Mouse (Mus musculus): ENCODE measurements around the gene A630023A22Rik. TPM values are rescaled to one million over a fixed set of nuclear protein-coding genes. Genes with fewer than 3 reads are reported as not detected.

The A630023A22Rik gene
- 13.5 and 14.8 TPM in 2 replicates for polyA plus RNA-seq (2012; rRNA removed)

- TF ChIP-seq CTCF (IDR thresholded peaks at IDR 0.05; ENCODE audit: control insufficient read depth, insufficient read depth, insufficient replicate concordance, low read depth, low read length) = no peak
- no peak for TF ChIP-seq POLR2A (IDR thresholded peaks at IDR 0.05; ENCODE audit: control insufficient read depth, low read depth, low read length)
- Histone ChIP-seq H3K4me1 (ENCODE audit: control insufficient read depth, insufficient read depth, low read length) (peaks cover 2% of the 10 kb centered on the region; the same call in 1 of the 2 replicates), H3K27me3 (ENCODE audit: control insufficient read depth, insufficient read depth, low read length) (no peaks in the 10 kb centered on the region)
These were observed at the start of gene A630023A22Rik for GRCm38 (mm10) chr14:34102601-34103000. A630023A22Rik (minus strand) TSS chr14:34102754.

GRCm38 (mm10) chr14:34152342-34152741, 49.8 kb upstream of the A630023A22Rik start, which contains the start of gene Npy4r:
Npy4r (minus strand) TSS chr14:34152489.
- H3K27ac ChIP-seq (ENCODE audit: control insufficient read depth, insufficient read depth, low read depth, low read length) = no peak within 1 kb of the TSS
- H3K4me1 ChIP-seq (ENCODE audit: control insufficient read depth, insufficient read depth, low read length) = no peaks in the 10 kb centered on the region
- TF ChIP-seq CTCF (IDR thresholded peaks at IDR 0.05; ENCODE audit: control insufficient read depth, insufficient read depth, insufficient replicate concordance, low read depth, low read length) (no peak), POLR2A (IDR thresholded peaks at IDR 0.05; ENCODE audit: control insufficient read depth, low read depth, low read length) (no peak)
- no peak within 1 kb of the TSS for H3K4me3 ChIP-seq (ENCODE audit: control insufficient read depth, low read depth, low read length)
- no peaks in the 10 kb centered on the region for H3K27me3 ChIP-seq (ENCODE audit: control insufficient read depth, insufficient read depth, low read length)
- H3K36me3 ChIP-seq (ENCODE audit: control insufficient read depth, insufficient read depth, low read length) = no peaks in the 10 kb centered on the region

More at GRCm38 (mm10) chr14:34102601-34103000, at the start of gene A630023A22Rik:
- Histone ChIP-seq H3K4me3 (ENCODE audit: control insufficient read depth, low read depth, low read length) (no peak within 1 kb of the TSS), H3K27ac (ENCODE audit: control insufficient read depth, insufficient read depth, low read depth, low read length) (no peak within 1 kb of the TSS), H3K36me3 (ENCODE audit: control insufficient read depth, insufficient read depth, low read length) (no peaks in the 10 kb centered on the region)

- Histone ChIP-seq H3K4me3 (ENCODE audit: control insufficient read depth, low read depth, low read length) (peak overlapping the region; percentile 76), H3K4me1 (ENCODE audit: control insufficient read depth, insufficient read depth, low read length) (no peaks in the 10 kb centered on the region), H3K27ac (ENCODE audit: control insufficient read depth, insufficient read depth, low read depth, low read length) (no peak overlapping the region), H3K36me3 (ENCODE audit: control insufficient read depth, insufficient read depth, low read length) (no peaks in the 10 kb centered on the region), H3K27me3 (ENCODE audit: control insufficient read depth, insufficient read depth, low read length) (no peaks in the 10 kb centered on the region)
- TF ChIP-seq POLR2A (IDR thresholded peaks at IDR 0.05; ENCODE audit: control insufficient read depth, low read depth, low read length) = no peak
- no peak for TF ChIP-seq CTCF (IDR thresholded peaks at IDR 0.05; ENCODE audit: control insufficient read depth, insufficient read depth, insufficient replicate concordance, low read depth, low read length)
These were observed 40.4 kb upstream of the A630023A22Rik start for GRCm38 (mm10) chr14:34142915-34143314.

- TF ChIP-seq POLR2A (IDR thresholded peaks at IDR 0.05; ENCODE audit: control insufficient read depth, low read depth, low read length) (no peak), CTCF (IDR thresholded peaks at IDR 0.05; ENCODE audit: control insufficient read depth, insufficient read depth, insufficient replicate concordance, low read depth, low read length) (no peak)
- Histone ChIP-seq H3K4me3 (ENCODE audit: control insufficient read depth, low read depth, low read length) (no peak overlapping the region), H3K27ac (ENCODE audit: control insufficient read depth, insufficient read depth, low read depth, low read length) (no peak overlapping the region), H3K36me3 (ENCODE audit: control insufficient read depth, insufficient read depth, low read length) (no peaks in the 10 kb centered on the region), H3K4me1 (ENCODE audit: control insufficient read depth, insufficient read depth, low read length) (no peaks in the 10 kb centered on the region), H3K27me3 (ENCODE audit: control insufficient read depth, insufficient read depth, low read length) (no peaks in the 10 kb centered on the region)
These were observed 39.8 kb upstream of the A630023A22Rik start for GRCm38 (mm10) chr14:34142316-34142715.

GRCm38 (mm10) chr14:34139671-34140664, 37.4 kb upstream of the A630023A22Rik start:
- no peak for TF ChIP-seq POLR2A (IDR thresholded peaks at IDR 0.05; ENCODE audit: control insufficient read depth, low read depth, low read length)
- no peak for TF ChIP-seq CTCF (IDR thresholded peaks at IDR 0.05; ENCODE audit: control insufficient read depth, insufficient read depth, insufficient replicate concordance, low read depth, low read length)

GRCm38 (mm10) chr14:34135391-34135790, 32.8 kb upstream of the A630023A22Rik start:
- no peaks in the 10 kb centered on the region for H3K4me1 ChIP-seq (ENCODE audit: control insufficient read depth, insufficient read depth, low read length)
- H3K36me3 ChIP-seq (ENCODE audit: control insufficient read depth, insufficient read depth, low read length) = no peaks in the 10 kb centered on the region
- no peaks in the 10 kb centered on the region for H3K27me3 ChIP-seq (ENCODE audit: control insufficient read depth, insufficient read depth, low read length)
- no peak overlapping the region for H3K27ac ChIP-seq (ENCODE audit: control insufficient read depth, insufficient read depth, low read depth, low read length)
- TF ChIP-seq POLR2A (IDR thresholded peaks at IDR 0.05; ENCODE audit: control insufficient read depth, low read depth, low read length) (no peak), CTCF (IDR thresholded peaks at IDR 0.05; ENCODE audit: control insufficient read depth, insufficient read depth, insufficient replicate concordance, low read depth, low read length) (no peak)
- H3K4me3 ChIP-seq (ENCODE audit: control insufficient read depth, low read depth, low read length) = no peak overlapping the region

More at GRCm38 (mm10) chr14:34139671-34140664, 37.4 kb upstream of the A630023A22Rik start:
- Histone ChIP-seq H3K27me3 (ENCODE audit: control insufficient read depth, insufficient read depth, low read length) (no peaks in the 10 kb centered on the region), H3K36me3 (ENCODE audit: control insufficient read depth, insufficient read depth, low read length) (no peaks in the 10 kb centered on the region), H3K4me3 (ENCODE audit: control insufficient read depth, low read depth, low read length) (no peak overlapping the region), H3K4me1 (ENCODE audit: control insufficient read depth, insufficient read depth, low read length) (no peaks in the 10 kb centered on the region), H3K27ac (ENCODE audit: control insufficient read depth, insufficient read depth, low read depth, low read length) (no peak overlapping the region)

- Histone ChIP-seq H3K4me1 (ENCODE audit: control insufficient read depth, insufficient read depth, low read length) (no peaks in the 10 kb centered on the region), H3K4me3 (ENCODE audit: control insufficient read depth, low read depth, low read length) (no peak overlapping the region), H3K36me3 (ENCODE audit: control insufficient read depth, insufficient read depth, low read length) (no peaks in the 10 kb centered on the region), H3K27ac (ENCODE audit: control insufficient read depth, insufficient read depth, low read depth, low read length) (no peak overlapping the region), H3K27me3 (ENCODE audit: control insufficient read depth, insufficient read depth, low read length) (no peaks in the 10 kb centered on the region)
- TF ChIP-seq CTCF (IDR thresholded peaks at IDR 0.05; ENCODE audit: control insufficient read depth, insufficient read depth, insufficient replicate concordance, low read depth, low read length) (no peak), POLR2A (IDR thresholded peaks at IDR 0.05; ENCODE audit: control insufficient read depth, low read depth, low read length) (no peak)
These were observed 28.7 kb upstream of the A630023A22Rik start for GRCm38 (mm10) chr14:34131216-34131615.
